Mouse (Mus musculus) megakaryocyte, embryonic 14.5 days (primary cell): ENCODE data around the gene Gm48552.

Experiments used
- FLI1 ChIP-seq: IDR thresholded peaks from 2 replicates; pipeline ENCODE4 v1.6.1; 2012; ENCODE audit warnings: low read length, inconsistent platforms, mixed read lengths
- GATA1 ChIP-seq: IDR thresholded peaks from 3 replicates; pipeline ENCODE4 v1.6.1; 2012; ENCODE audit warnings: mixed read lengths, low read length, inconsistent platforms, borderline replicate concordance

GRCm38 (mm10) chr10:81395865-81396264 lies 7.1 kb downstream of the Gm48552 start:
- TF ChIP-seq GATA1 (no peak), FLI1 (no peak)
